Mouse (Mus musculus) olfactory bulb, adult 2 months (tissue): ENCODE measurements at regions not wholly inside any gene's neighbourhood (a gene's known extent, or its start where the extent isn't known, plus 50 kb on each side); places are given as distances from the start of the nearest gene placed in this dataset.

ENCODE experiments used
- CTCF ChIP-seq: fragments of 200-500 bp; IDR thresholded peaks from 2 replicates; pipeline ENCODE4 v1.5.1; 2012; ENCODE audit warnings: low read depth, mild to moderate bottlenecking, low read length, moderate library complexity; ENCODE audit not compliant: insufficient read depth
- POLR2A ChIP-seq: fragments of 200-500 bp; IDR thresholded peaks from 2 replicates; pipeline ENCODE4 v1.6.1; 2012; ENCODE audit warnings: mild to moderate bottlenecking, low read depth, low read length, moderate library complexity; ENCODE audit not compliant: insufficient read depth

- TF ChIP-seq POLR2A (no peak), CTCF (no peak)
These were observed 67.8 kb upstream of the Enpep start for GRCm38 (mm10) chr3:129400092-129400924.
